Mouse (Mus musculus) embryonic facial prominence, embryonic 15.5 days (tissue): Measurements from ENCODE around the gene Rnf220. TPM values are rescaled to one million over a fixed set of nuclear protein-coding genes. Genes with fewer than 3 reads are reported as not detected.

Experiments
- ATAC-seq: fragments of 200-750 bp; cut with Nextera tagmentation; 2 replicates; pipeline ENCODE4 v1.8.0; 2017; ENCODE audit warnings: low read depth, moderate TSS enrichment; ENCODE audit not compliant: insufficient number of reproducible peaks, low FRiP score, low TSS enrichment
- H3K27ac ChIP-seq: fragments of 300-500 bp; sonication (generic); replicated peaks from 2 replicates; pipeline ENCODE4 v1.5.1; 2015; ENCODE audit warnings: mild to moderate bottlenecking, inconsistent platforms
- H3K27me3 ChIP-seq: fragments of 300-500 bp; sonication (generic); 2 replicates; pipeline ENCODE4 v1.6.1; 2015; ENCODE audit warnings: inconsistent platforms
- H3K36me3 ChIP-seq: fragments of 300-500 bp; sonication (generic); 2 replicates; pipeline ENCODE4 v1.6.1; 2015; ENCODE audit warnings: mild to moderate bottlenecking, inconsistent platforms
- H3K4me1 ChIP-seq: fragments of 300-500 bp; sonication (generic); 2 replicates; pipeline ENCODE4 v1.6.1; 2015; ENCODE audit warnings: inconsistent platforms
- H3K4me2 ChIP-seq: fragments of 300-500 bp; sonication (generic); replicated peaks from 2 replicates; pipeline ENCODE4 v1.6.1; 2015; ENCODE audit warnings: mild to moderate bottlenecking, inconsistent platforms
- H3K4me3 ChIP-seq: fragments of 300-500 bp; sonication (generic); replicated peaks from 2 replicates; pipeline ENCODE4 v1.5.1; 2015; ENCODE audit warnings: mild to moderate bottlenecking, inconsistent platforms
- H3K9ac ChIP-seq: fragments of 300-500 bp; sonication (generic); 2 replicates; pipeline ENCODE4 v1.6.1; 2015; ENCODE audit warnings: inconsistent platforms
- H3K9me3 ChIP-seq: fragments of 300-500 bp; sonication (generic); replicated peaks from 2 replicates; pipeline ENCODE4 v1.6.1; 2016; ENCODE audit warnings: inconsistent platforms
- WGBS: fragments of 180-500 bp; shearing (Covaris S2); methylation state at CpG from one replicate; pipeline ENCODE4 v1.1.7; 2015; 5-methylcytosine and 5-hydroxymethylcytosine counted together
- polyA plus RNA-seq: library from polyadenylated mRNA; unstranded; fragments of >200 nt; fragmentation: Nextera tagmentation; extraction: Ambion mirVana; gene quantifications from 2 replicates; pipeline ENCODE4 v1.2.1, GENCODE M21; 2015

Rnf220 gene
- polyA plus RNA-seq, 1 experiment from 2014 or later = 77.6 TPM

DNA sequence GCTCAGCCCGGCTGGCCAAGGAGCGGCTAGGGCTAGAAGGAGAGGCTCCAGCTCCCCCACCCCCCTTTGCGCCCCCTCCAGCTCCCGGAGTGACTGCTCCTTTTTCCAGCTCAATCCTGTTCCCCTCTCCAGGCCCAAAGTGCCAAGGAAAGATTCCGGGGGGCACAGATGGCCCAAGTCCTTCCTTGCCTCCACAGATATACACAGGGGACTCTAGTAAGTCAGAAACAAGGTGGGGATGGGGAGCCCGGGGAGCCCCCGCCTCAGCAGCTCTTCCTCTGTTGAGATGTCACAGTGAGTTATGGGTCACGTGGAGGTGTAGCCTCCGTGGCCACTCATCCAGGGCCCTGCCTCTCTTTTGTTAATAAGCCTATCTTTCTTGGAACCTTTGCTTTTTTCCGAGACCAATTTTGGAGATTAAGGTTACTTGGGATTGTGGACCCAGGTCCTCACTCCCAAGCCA lies 122.7 kb downstream of the Rnf220 start:
- H3K27ac ChIP-seq = no peak overlapping the region
- H3K9me3 ChIP-seq = no peaks in the 10 kb centered on the region
- no peak overlapping the region for H3K9ac ChIP-seq
- ATAC-seq = no peak; the same call in 1 of the 2 replicates
- H3K36me3 ChIP-seq = no peaks in the 10 kb centered on the region
- H3K4me1 ChIP-seq = peaks cover 13% of the 10 kb centered on the region
- 19% methylated on average over 10 of the region's 10 CpGs for WGBS
- no peaks in the 10 kb centered on the region; the same call in 1 of the 2 replicates for H3K27me3 ChIP-seq
- H3K4me2 ChIP-seq = peak overlapping the region; percentile 46
- H3K4me3 ChIP-seq = 0 out of 2 replicates have a peak overlapping the region, but pooled peaks have one; percentile 12

DNA sequence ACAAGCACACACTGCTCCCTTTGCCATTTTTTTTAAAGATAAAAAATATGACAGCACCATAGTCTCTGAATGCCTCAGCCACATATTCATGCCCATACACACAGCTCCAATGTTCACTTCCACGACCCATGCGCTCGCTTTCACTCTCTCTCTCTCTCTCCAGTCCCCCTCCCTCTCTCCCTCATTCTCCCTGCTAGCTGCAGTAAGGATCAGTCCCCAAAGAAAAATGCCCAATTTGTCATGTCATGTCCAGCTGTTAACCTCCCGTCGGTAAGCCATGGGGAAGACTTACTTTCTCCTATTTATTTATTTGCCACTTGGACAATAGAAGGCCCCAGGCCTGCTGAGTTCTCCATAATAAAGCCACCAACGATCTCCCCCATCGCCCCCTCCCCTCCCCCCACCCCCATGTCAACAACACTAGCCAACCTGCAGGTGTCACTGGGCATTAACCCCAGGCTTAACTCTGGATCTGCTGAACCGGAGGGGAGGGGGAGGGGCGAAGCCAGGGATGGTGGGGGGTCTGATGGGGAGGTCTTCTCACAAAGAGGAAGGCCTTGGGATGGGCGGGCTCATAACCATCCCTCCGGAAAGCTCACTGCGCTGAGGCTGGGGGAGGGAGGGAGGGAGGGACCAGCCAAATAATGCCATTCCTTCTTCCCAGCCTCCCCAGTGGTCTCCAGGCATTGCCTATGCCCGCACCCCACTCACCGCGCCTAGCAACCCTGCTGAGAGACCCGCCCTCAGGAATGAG lies 123.4 kb downstream of the Rnf220 start:
- ATAC-seq = peak; percentile 81; the same call in 1 of the 2 replicates
- Histone ChIP-seq H3K27me3 (no peaks in the 10 kb centered on the region; the same call in 1 of the 2 replicates), H3K27ac (no peak overlapping the region), H3K4me1 (peaks cover 13% of the 10 kb centered on the region), H3K4me2 (peak overlapping the region; percentile 46), H3K9me3 (no peaks in the 10 kb centered on the region), H3K4me3 (0 out of 2 replicates have a peak overlapping the region, but pooled peaks have one; percentile 12), H3K9ac (no peak overlapping the region), H3K36me3 (no peaks in the 10 kb centered on the region)
- 14% methylated on average over 16 of the region's 16 CpGs for WGBS

DNA sequence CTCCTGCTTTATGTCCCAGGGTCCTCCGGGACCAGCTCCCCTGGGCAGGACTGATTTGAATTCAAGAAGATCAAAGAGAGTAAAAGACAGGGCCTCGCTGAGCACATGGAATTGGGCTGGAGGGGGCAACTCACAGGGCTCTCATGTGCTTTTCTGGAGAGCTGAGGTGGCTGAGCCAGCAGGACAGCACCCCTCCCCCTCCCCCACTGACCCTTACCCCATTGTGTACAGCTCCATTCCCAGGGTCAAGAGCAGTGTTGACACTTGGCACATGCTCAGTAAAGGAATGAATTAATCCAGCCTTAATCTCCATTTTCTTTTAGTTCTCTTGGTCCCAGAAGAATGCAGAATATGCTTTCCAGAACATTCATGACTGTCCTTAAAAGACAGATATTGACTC lies 125.0 kb downstream of the Rnf220 start:
- H3K27ac ChIP-seq = no peak overlapping the region
- no peaks in the 10 kb centered on the region for H3K36me3 ChIP-seq
- 27% methylated on average over 2 of the region's 2 CpGs for WGBS
- peaks cover 13% of the 10 kb centered on the region for H3K4me1 ChIP-seq
- H3K9ac ChIP-seq = no peak overlapping the region
- H3K27me3 ChIP-seq = no peaks in the 10 kb centered on the region; the same call in 1 of the 2 replicates
- no peak overlapping the region for H3K4me3 ChIP-seq
- no peak for ATAC-seq
- H3K9me3 ChIP-seq = no peaks in the 10 kb centered on the region
- no peak overlapping the region for H3K4me2 ChIP-seq

- no peak overlapping the region for H3K4me2 ChIP-seq
- no peak overlapping the region for H3K4me3 ChIP-seq
- no peak for ATAC-seq
- H3K9me3 ChIP-seq = no peaks in the 10 kb centered on the region
- H3K4me1 ChIP-seq = peaks cover 13% of the 10 kb centered on the region
- no peak overlapping the region for H3K27ac ChIP-seq
- WGBS = 23% methylated on average over 5 of the region's 5 CpGs
- no peak overlapping the region for H3K9ac ChIP-seq
- H3K36me3 ChIP-seq = no peaks in the 10 kb centered on the region
- no peaks in the 10 kb centered on the region; the same call in 1 of the 2 replicates for H3K27me3 ChIP-seq
Observed at GRCm38 (mm10) chr4:117370354-117370753, 126.5 kb downstream of the Rnf220 start.

- Histone ChIP-seq H3K4me3 (no peak overlapping the region), H3K9me3 (no peaks in the 10 kb centered on the region), H3K9ac (no peak overlapping the region), H3K36me3 (no peaks in the 10 kb centered on the region), H3K27me3 (no peaks in the 10 kb centered on the region; the same call in 1 of the 2 replicates), H3K27ac (no peak overlapping the region), H3K4me1 (peaks cover 11% of the 10 kb centered on the region), H3K4me2 (no peak overlapping the region)
- no peak for ATAC-seq
- WGBS = 81% methylated on average over 3 of the region's 3 CpGs
Observed at GRCm38 (mm10) chr4:117369571-117369970, 127.3 kb downstream of the Rnf220 start.

DNA sequence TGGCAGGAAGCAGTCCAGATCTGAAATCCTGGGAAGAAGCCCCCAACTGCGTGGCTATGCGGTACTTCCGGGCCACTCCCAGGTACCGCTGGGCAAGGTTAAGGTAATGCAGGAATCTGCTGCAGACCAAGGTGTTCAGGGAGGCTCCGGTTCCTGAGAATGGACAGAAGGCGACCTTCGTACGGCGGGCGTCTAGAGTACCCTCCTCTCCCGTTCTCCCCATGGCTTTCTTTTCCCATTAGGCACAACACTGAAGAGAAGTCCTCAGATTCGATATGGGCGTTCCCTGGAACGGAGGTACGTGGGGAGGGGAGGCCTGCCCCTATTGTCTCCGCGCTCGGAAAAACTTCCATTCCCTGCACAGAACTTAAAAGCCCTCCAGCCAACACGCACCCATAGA lies 129.5 kb downstream of the Rnf220 start:
- no peaks in the 10 kb centered on the region for H3K27me3 ChIP-seq
- no peaks in the 10 kb centered on the region for H3K4me1 ChIP-seq
- H3K9me3 ChIP-seq = no peaks in the 10 kb centered on the region
- H3K4me2 ChIP-seq = no peak overlapping the region
- no peak overlapping the region for H3K27ac ChIP-seq
- H3K4me3 ChIP-seq = no peak overlapping the region
- no peak overlapping the region for H3K9ac ChIP-seq
- WGBS = 88% methylated on average over 19 of the region's 19 CpGs
- H3K36me3 ChIP-seq = no peaks in the 10 kb centered on the region
- no peak for ATAC-seq

GRCm38 (mm10) chr4:117362085-117362484 lies 134.8 kb downstream of the Rnf220 start:
- Histone ChIP-seq H3K27ac (no peak overlapping the region), H3K36me3 (no peaks in the 10 kb centered on the region), H3K4me2 (no peak overlapping the region), H3K27me3 (no peaks in the 10 kb centered on the region), H3K9me3 (no peaks in the 10 kb centered on the region), H3K9ac (no peak overlapping the region), H3K4me1 (no peaks in the 10 kb centered on the region), H3K4me3 (no peak overlapping the region)
- ATAC-seq = no peak
- WGBS = 21% methylated on average over 5 of the region's 5 CpGs

DNA sequence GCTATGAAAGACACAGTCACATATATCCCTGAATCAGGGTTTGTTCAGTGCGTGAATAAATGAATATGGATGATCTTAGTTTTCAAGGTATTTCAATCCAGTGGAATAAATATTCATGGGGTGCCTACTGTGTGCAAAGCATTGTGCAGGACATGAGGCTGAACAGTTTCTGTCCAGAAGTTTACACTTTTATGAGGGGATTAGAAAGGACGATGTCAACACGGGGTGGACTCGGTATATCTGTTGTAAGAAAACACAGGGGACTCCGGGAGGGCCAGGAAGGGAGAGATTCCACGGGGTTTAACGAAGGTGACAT lies 135.3 kb downstream of the Rnf220 start:
- H3K9ac ChIP-seq = no peak overlapping the region
- no peaks in the 10 kb centered on the region for H3K36me3 ChIP-seq
- no peak overlapping the region for H3K27ac ChIP-seq
- WGBS = 24% methylated on average over 7 of the region's 7 CpGs
- H3K4me3 ChIP-seq = no peak overlapping the region
- H3K4me1 ChIP-seq = no peaks in the 10 kb centered on the region
- no peak overlapping the region for H3K4me2 ChIP-seq
- no peaks in the 10 kb centered on the region for H3K9me3 ChIP-seq
- ATAC-seq = no peak
- no peaks in the 10 kb centered on the region for H3K27me3 ChIP-seq

DNA sequence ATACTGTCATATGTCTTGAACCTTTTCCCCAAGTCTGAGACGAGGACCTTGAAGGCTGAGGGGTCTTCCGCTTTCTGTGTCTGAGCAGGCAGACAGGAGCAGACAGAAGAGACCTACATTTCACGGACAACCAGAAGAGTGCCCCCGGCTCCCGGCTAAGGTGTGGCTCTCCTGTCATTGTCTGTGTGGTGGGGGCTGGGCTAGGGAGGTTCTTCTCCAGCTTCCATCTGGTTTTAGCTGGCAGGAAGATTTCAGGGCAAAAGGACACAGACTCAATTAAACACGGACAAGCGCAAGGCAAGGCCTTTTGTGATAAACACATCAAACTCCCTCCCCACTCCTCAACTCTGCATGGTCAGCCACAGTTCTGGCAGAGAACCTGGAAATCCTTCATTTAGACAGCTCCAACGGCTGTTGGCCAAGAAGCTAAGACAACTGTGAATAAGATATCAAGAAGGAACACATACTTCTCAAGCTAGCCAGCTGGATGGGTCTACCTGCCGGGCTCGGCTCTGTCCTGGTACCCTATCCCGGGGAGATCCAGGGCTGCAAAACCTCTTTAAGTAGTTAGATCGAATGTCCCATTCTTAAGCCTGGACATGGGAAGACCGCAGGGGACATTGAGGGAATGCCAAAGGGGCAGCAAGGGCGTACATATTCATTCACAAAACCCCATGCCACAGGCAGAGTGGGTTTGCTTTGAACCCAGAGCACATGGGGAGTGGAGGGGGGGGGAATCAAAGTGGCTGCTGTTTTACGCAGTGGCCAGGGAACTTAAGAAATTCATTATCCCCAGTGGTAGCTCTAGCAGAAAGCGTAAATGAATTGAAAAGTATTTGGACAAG lies 135.9 kb downstream of the Rnf220 start:
- no peak overlapping the region for H3K9ac ChIP-seq
- no peak overlapping the region for H3K4me2 ChIP-seq
- H3K27ac ChIP-seq = no peak overlapping the region
- no peak for ATAC-seq
- no peaks in the 10 kb centered on the region for H3K9me3 ChIP-seq
- WGBS = 50% methylated on average over 16 of the region's 16 CpGs
- H3K4me1 ChIP-seq = no peaks in the 10 kb centered on the region
- H3K27me3 ChIP-seq = no peaks in the 10 kb centered on the region
- no peaks in the 10 kb centered on the region for H3K36me3 ChIP-seq
- H3K4me3 ChIP-seq = no peak overlapping the region

DNA sequence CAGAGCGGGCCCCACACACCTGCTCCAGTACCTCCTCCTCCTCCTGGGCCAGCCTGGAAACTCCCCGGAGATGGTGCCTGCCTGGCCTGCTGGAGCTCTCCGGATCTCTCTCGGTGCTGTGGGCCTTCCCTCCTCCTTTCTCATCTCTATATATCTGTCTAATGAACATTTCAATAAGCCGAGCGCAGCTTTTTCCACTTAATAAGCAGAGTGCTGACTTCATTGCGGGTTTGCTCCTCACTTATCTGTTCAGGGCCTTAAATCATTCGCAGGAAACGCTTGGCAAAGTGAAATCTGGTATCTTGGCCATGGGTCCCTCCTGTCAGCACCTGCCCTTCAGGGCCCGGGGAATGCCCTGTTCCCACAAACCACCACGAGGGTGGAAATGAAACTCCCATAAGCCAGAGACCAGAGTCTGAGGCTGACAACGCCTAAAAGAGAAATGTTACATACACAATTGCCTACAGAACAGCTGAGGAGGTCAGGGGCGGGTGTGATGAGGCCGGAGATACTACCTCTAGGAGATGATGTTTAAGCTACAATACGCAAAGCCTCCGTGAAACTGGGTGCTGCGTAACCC lies 137.0 kb downstream of the Rnf220 start:
- WGBS = 77% methylated on average over 17 of the region's 17 CpGs
- Histone ChIP-seq H3K4me3 (no peak overlapping the region), H3K36me3 (no peaks in the 10 kb centered on the region), H3K27me3 (no peaks in the 10 kb centered on the region), H3K4me1 (no peaks in the 10 kb centered on the region), H3K4me2 (no peak overlapping the region), H3K9me3 (no peaks in the 10 kb centered on the region), H3K27ac (no peak overlapping the region), H3K9ac (no peak overlapping the region)
- no peak for ATAC-seq

DNA sequence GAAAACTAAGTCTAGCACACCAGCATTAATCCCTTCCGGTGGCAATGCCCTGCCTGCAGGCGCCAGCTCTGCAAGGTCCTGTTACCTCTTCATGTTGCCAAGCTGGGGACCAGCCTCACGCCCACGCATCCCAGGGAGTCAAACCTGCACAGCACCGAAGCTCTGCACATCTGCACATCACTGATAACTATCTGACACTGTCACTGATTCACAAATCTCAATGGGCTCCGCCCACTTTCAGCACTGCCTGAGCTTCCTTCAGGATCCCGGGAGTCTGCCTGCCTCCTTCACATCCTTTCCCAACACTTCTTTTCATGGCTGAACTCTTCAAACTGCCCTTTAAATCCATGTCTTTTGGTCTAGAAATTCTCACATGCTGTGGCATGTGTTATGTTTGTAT lies 138.9 kb downstream of the Rnf220 start:
- Histone ChIP-seq H3K27ac (no peak overlapping the region), H3K9ac (no peak overlapping the region), H3K4me3 (no peak overlapping the region), H3K27me3 (no peaks in the 10 kb centered on the region), H3K4me1 (no peaks in the 10 kb centered on the region; the same call in 1 of the 2 replicates), H3K36me3 (no peaks in the 10 kb centered on the region), H3K4me2 (no peak overlapping the region), H3K9me3 (no peaks in the 10 kb centered on the region)
- 55% methylated on average over 7 of the region's 7 CpGs for WGBS
- no peak for ATAC-seq
